Comparison of ENCODE assay signal across 35 mouse cellular contexts in the genomic region with DNA sequence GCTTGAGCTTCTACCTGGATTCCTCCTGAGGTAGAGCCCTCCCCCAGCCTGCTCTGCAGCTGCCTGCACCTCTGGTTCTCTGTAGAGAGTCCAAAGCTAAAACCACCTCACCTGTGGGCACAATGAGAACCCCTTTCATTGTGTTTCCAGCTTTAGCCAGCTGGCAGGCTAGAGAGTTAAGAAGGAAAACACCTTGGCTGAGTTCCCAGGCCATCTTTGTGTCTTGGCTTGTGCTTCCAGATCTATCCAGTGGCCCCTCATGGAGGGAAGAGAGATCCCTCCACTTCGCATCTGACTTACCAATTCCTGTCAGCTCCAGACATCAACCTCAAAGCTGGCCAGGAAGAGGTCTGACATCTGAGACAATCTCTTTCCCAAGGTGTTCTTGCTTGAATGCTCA. TPM values are rescaled to one million over a fixed set of nuclear protein-coding genes. Genes with fewer than 3 reads are reported as not detected.
DNase-seq lines count a peak whose midpoint lies in the region; ATAC-seq and TF ChIP-seq lines count a peak whose summit lies in the region.
"Had no signal": no experiment of that assay in that cellular context is flagged by ENCODE, and none has a peak within 500 bp of the region (broad histone marks: within the 10 kb centered on the region; RNA-seq: fewer than 3 reads in every experiment).

No protein-coding gene starts in this region.

- intact Hi-C loops in left cerebral cortex, postnatal 4 days (cut with DNase I) = no loop called here
- intact Hi-C loops in left cerebral cortex, postnatal 25 days (cut with DNase I) = no loop called here

- ATAC-seq in hindbrain, postnatal 0 days = no peak
- ATAC-seq in hindbrain, embryonic 14.5 days (ENCODE audit: low FRiP score) = no peak
- ATAC-seq in lung, postnatal 0 days = no peak
- ATAC-seq in megakaryocyte-erythroid progenitor cell, adult 5-6 weeks (replicated peaks; ENCODE audit: low FRiP score, low TSS enrichment, poor library complexity, severe bottlenecking) = no peak
- ATAC-seq: CD4-positive, CD25-positive, alpha-beta regulatory T cell, adult 4 months; forebrain, embryonic 14.5 days; forebrain, postnatal 0 days had no signal

- no peaks in the 10 kb centered on the region for H3K36me3 ChIP-seq in hindbrain, postnatal 0 days (ENCODE audit: insufficient read depth, low read length)
- no peaks in the 10 kb centered on the region for H3K36me3 ChIP-seq in hindbrain, embryonic 14.5 days (replicated peaks; ENCODE audit: control insufficient read depth, insufficient read depth)
- H3K36me3 ChIP-seq in lung, postnatal 0 days (ENCODE audit: insufficient read depth, low read length) = no peaks in the 10 kb centered on the region
- H3K36me3 ChIP-seq: embryonic facial prominence, embryonic 12.5 days; embryonic facial prominence, embryonic 15.5 days; hindbrain, embryonic 15.5 days had no signal

- WGBS in hindbrain, postnatal 0 days = 60% methylated on average over 1 of the region's 1 CpGs
- WGBS in hindbrain, embryonic 14.5 days = 70% methylated on average over 1 of the region's 1 CpGs
- 71% methylated on average over 1 of the region's 1 CpGs for whole genome bisulfite sequencing in lung, postnatal 0 days

- no peak overlapping the region for H3K27ac ChIP-seq in hindbrain, postnatal 0 days
- H3K27ac ChIP-seq in hindbrain, embryonic 14.5 days = no peak overlapping the region
- no peak overlapping the region for H3K27ac ChIP-seq in lung, postnatal 0 days (ENCODE audit: low read length)
- H3K27ac ChIP-seq: embryonic facial prominence, embryonic 12.5 days; gastrocnemius, adult 2 months; hindbrain, embryonic 15.5 days had no signal

- no peak overlapping the region for H3K4me3 ChIP-seq in hindbrain, postnatal 0 days (ENCODE audit: low read length)
- no peak overlapping the region for H3K4me3 ChIP-seq in hindbrain, embryonic 14.5 days (replicated peaks; ENCODE audit: low read length)
- H3K4me3 ChIP-seq in lung, postnatal 0 days (ENCODE audit: low read depth, low read length) = no peak overlapping the region
- H3K4me3 ChIP-seq: embryonic facial prominence, embryonic 12.5 days; embryonic facial prominence, embryonic 15.5 days; gastrocnemius, adult 2 months; hindbrain, embryonic 15.5 days had no signal

- TF ChIP-seq EP300 in lung, postnatal 0 days (IDR thresholded peaks at IDR 0.05) = no peak

- 0 out of 2 replicates have a peak, but pooled peaks cover 7% of the 10 kb centered on the region for H3K4me1 ChIP-seq in hindbrain, postnatal 0 days (ENCODE audit: insufficient read depth, low read length)
- peaks cover 8% of the 10 kb centered on the region for H3K4me1 ChIP-seq in hindbrain, embryonic 14.5 days (replicated peaks; ENCODE audit: control insufficient read depth, insufficient read depth, low read length)
- H3K4me1 ChIP-seq in lung, postnatal 0 days (ENCODE audit: insufficient read depth, low read depth, low read length) = no peaks in the 10 kb centered on the region; the same call in 1 of the 2 replicates

- H3K9me3 ChIP-seq in hindbrain, postnatal 0 days (ENCODE audit: low read length) = no peaks in the 10 kb centered on the region
- no peaks in the 10 kb centered on the region for H3K9me3 ChIP-seq in hindbrain, embryonic 14.5 days (ENCODE audit: control insufficient read depth, low read length)
- no peaks in the 10 kb centered on the region for H3K9me3 ChIP-seq in lung, postnatal 0 days (ENCODE audit: low read length)
- H3K9me3 ChIP-seq: embryonic facial prominence, embryonic 12.5 days; embryonic facial prominence, embryonic 15.5 days; hindbrain, embryonic 15.5 days had no signal

- TF ChIP-seq POLR2A in brain, embryonic 14.5 days (IDR thresholded peaks at IDR 0.05; ENCODE audit: borderline replicate concordance, extremely low read depth, insufficient read depth, insufficient read length, poor library complexity, severe bottlenecking) = no peak

- no peak for TF ChIP-seq CTCF in hindbrain, postnatal 0 days (IDR thresholded peaks at IDR 0.05; ENCODE audit: low read depth)
- no peak for TF ChIP-seq CTCF in lung, postnatal 0 days (IDR thresholded peaks at IDR 0.05)
- TF ChIP-seq CTCF in brain, embryonic 14.5 days (IDR thresholded peaks at IDR 0.05; ENCODE audit: borderline replicate concordance, extremely low read depth, insufficient read depth, insufficient read length) = no peak

- no peak overlapping the region for H3K9ac ChIP-seq in hindbrain, postnatal 0 days (replicated peaks; ENCODE audit: low read length)
- H3K9ac ChIP-seq in hindbrain, embryonic 14.5 days = no peak overlapping the region
- no peak overlapping the region for H3K9ac ChIP-seq in lung, postnatal 0 days (replicated peaks; ENCODE audit: low read depth)
- H3K9ac ChIP-seq: embryonic facial prominence, embryonic 12.5 days; embryonic facial prominence, embryonic 15.5 days; forebrain, postnatal 0 days; hindbrain, embryonic 15.5 days had no signal

- peak; percentile 56 for DNase-seq in hindbrain, postnatal 0 days (ENCODE audit: low spot score)
- DNase-seq in hindbrain, embryonic 14.5 days (ENCODE audit: low spot score) = no peak
- peak; percentile 35 for DNase-seq in left cerebral cortex, postnatal 4 days
- no peak for DNase-seq in left cerebral cortex, postnatal 25 days (ENCODE audit: low spot score in 2 of 2)
- DNase-seq in lung, postnatal 0 days (ENCODE audit: low spot score) = peak; percentile 16
- DNase-seq in lung, postnatal 4 days = no peak
- peak; percentile 11 for DNase-seq in brain, embryonic 14.5 days (ENCODE audit: low read depth)
- DNase-seq: adrenal gland, adult 2 months; adrenal gland, postnatal 14 days; cerebellum, adult 18-20 months; cerebellum, adult 9-10 months; cerebellum, postnatal 25 days; forebrain, postnatal 0 days; gastrocnemius, adult 2 months; gastrocnemius, postnatal 14 days; heart, adult 11 months; heart, postnatal 36 days had no signal

- no peaks in the 10 kb centered on the region for H3K27me3 ChIP-seq in hindbrain, postnatal 0 days (ENCODE audit: insufficient read depth, low read length)
- no peaks in the 10 kb centered on the region for H3K27me3 ChIP-seq in hindbrain, embryonic 14.5 days (ENCODE audit: control insufficient read depth, insufficient read depth, low read length)
- H3K27me3 ChIP-seq in lung, postnatal 0 days (replicated peaks; ENCODE audit: insufficient read depth, low read length) = no peaks in the 10 kb centered on the region; the same call in 1 of the 2 replicates

- H3K4me2 ChIP-seq in hindbrain, postnatal 0 days (ENCODE audit: low read depth, low read length) = no peak overlapping the region
- H3K4me2 ChIP-seq in hindbrain, embryonic 14.5 days (replicated peaks) = no peak overlapping the region
- no peak overlapping the region for H3K4me2 ChIP-seq in lung, postnatal 0 days (replicated peaks; ENCODE audit: low read depth, low read length)
- H3K4me2 ChIP-seq: embryonic facial prominence, embryonic 12.5 days; embryonic facial prominence, embryonic 15.5 days; heart, embryonic 11.5 days; hindbrain, embryonic 15.5 days had no signal

RNA-seq across cellular contexts. Expression of gene Prss42, which starts 19.9 kb away (rescaled TPM):
- total RNA-seq in hindbrain, postnatal 0 days (2014; rRNA removed) = not detected in 2 replicates
- not detected in 2 replicates for polyA plus RNA-seq in hindbrain, postnatal 0 days (2015; fragmentation: Nextera tagmentation; extraction: Ambion mirVana)
- polyA plus RNA-seq in hindbrain, embryonic 14.5 days (2014; fragmentation: Nextera tagmentation; extraction: Ambion mirVana) = not detected in 2 replicates
- total RNA-seq in left cerebral cortex, postnatal 4 days (2021) = not detected
- total RNA-seq in left cerebral cortex, postnatal 25 days (2021) = not detected
- polyA plus RNA-seq in lung, postnatal 0 days (2015; fragmentation: Nextera tagmentation; extraction: Ambion mirVana) = not detected in 2 replicates
- polyA plus RNA-seq in brain, embryonic 14.5 days (2012; rRNA removed) = not detected in 2 replicates
- not detected in 2 replicates for total RNA-seq in megakaryocyte-erythroid progenitor cell, adult 5-6 weeks (2014; fragmentation: Nextera tagmentation)
- total RNA-seq in megakaryocyte-erythroid progenitor cell, adult 5-6 weeks (2017) = not detected in 2 replicates
- total RNA-seq: adrenal gland, adult 2 months; adrenal gland, postnatal 14 days; adrenal gland, postnatal 4 days; common myeloid progenitor, adult 5-6 weeks; forebrain, postnatal 0 days; gastrocnemius, adult 2 months; gastrocnemius, postnatal 14 days; gastrocnemius, postnatal 4 days; heart, adult 8-10 months; heart, postnatal 36 days; MEL had no signal
- polyA plus RNA-seq: adrenal gland, adult 2 months; C2C12; CD4-positive, CD25-positive, alpha-beta regulatory T cell, adult 4 months; embryonic facial prominence, embryonic 12.5 days; embryonic facial prominence, embryonic 15.5 days; forebrain, embryonic 11.5 days; forebrain, embryonic 14.5 days; forebrain, postnatal 0 days; frontal cortex, adult 2 months; heart, embryonic 11.5 days; heart, embryonic 14.5 days; heart, postnatal 0 days; hindbrain, embryonic 11.5 days; hindbrain, embryonic 15.5 days had no signal

RNA-seq across cellular contexts. Expression of gene Pth1r, which starts 31.2 kb away (rescaled TPM):
- 27.7 and 29.2 TPM in 2 replicates for total RNA-seq in hindbrain, postnatal 0 days (2014; rRNA removed)
- 11.7 and 12.5 TPM in 2 replicates for polyA plus RNA-seq in hindbrain, postnatal 0 days (2015; fragmentation: Nextera tagmentation; extraction: Ambion mirVana)
- polyA plus RNA-seq in hindbrain, embryonic 14.5 days (2014; fragmentation: Nextera tagmentation; extraction: Ambion mirVana) = 10.1 and 12.8 TPM in 2 replicates
- 10 to 100 TPM; 11.2 to 11.6 TPM for total RNA-seq in left cerebral cortex, postnatal 4 days (2021)
- 1 to 10 TPM; 5.5 to 5.9 TPM for total RNA-seq in left cerebral cortex, postnatal 25 days (2021)
- 19.4 and 24.4 TPM in 2 replicates for polyA plus RNA-seq in lung, postnatal 0 days (2015; fragmentation: Nextera tagmentation; extraction: Ambion mirVana)
- polyA plus RNA-seq in brain, embryonic 14.5 days (2012; rRNA removed) = 18.0 and 24.2 TPM in 2 replicates
- not detected in 2 replicates for total RNA-seq in megakaryocyte-erythroid progenitor cell, adult 5-6 weeks (2014; fragmentation: Nextera tagmentation)
- total RNA-seq in megakaryocyte-erythroid progenitor cell, adult 5-6 weeks (2017) = not detected in 2 replicates
- polyA plus RNA-seq: CD4-positive, CD25-positive, alpha-beta regulatory T cell, adult 4 months had no signal

RNA-seq across cellular contexts. Expression of gene Prss44, which starts 35.7 kb away (rescaled TPM):
- total RNA-seq in hindbrain, postnatal 0 days (2014; rRNA removed) = 0.10 TPM in 1 of 2 replicates, not detected in the other
- not detected in 2 replicates for polyA plus RNA-seq in hindbrain, postnatal 0 days (2015; fragmentation: Nextera tagmentation; extraction: Ambion mirVana)
- not detected in 2 replicates for polyA plus RNA-seq in hindbrain, embryonic 14.5 days (2014; fragmentation: Nextera tagmentation; extraction: Ambion mirVana)
- not detected for total RNA-seq in left cerebral cortex, postnatal 4 days (2021)
- total RNA-seq in left cerebral cortex, postnatal 25 days (2021) = not detected
- not detected in 2 replicates for polyA plus RNA-seq in lung, postnatal 0 days (2015; fragmentation: Nextera tagmentation; extraction: Ambion mirVana)
- polyA plus RNA-seq in brain, embryonic 14.5 days (2012; rRNA removed) = not detected in 2 replicates
- not detected in 2 replicates for total RNA-seq in megakaryocyte-erythroid progenitor cell, adult 5-6 weeks (2014; fragmentation: Nextera tagmentation)
- not detected in 2 replicates for total RNA-seq in megakaryocyte-erythroid progenitor cell, adult 5-6 weeks (2017)
- total RNA-seq: adrenal gland, adult 2 months; adrenal gland, postnatal 14 days; adrenal gland, postnatal 4 days; common myeloid progenitor, adult 5-6 weeks; forebrain, postnatal 0 days; gastrocnemius, adult 2 months; gastrocnemius, postnatal 14 days; gastrocnemius, postnatal 4 days; heart, adult 8-10 months; heart, postnatal 36 days; MEL had no signal
- polyA plus RNA-seq: adrenal gland, adult 2 months; C2C12; CD4-positive, CD25-positive, alpha-beta regulatory T cell, adult 4 months; embryonic facial prominence, embryonic 12.5 days; embryonic facial prominence, embryonic 15.5 days; forebrain, embryonic 11.5 days; forebrain, embryonic 14.5 days; forebrain, postnatal 0 days; frontal cortex, adult 2 months; heart, embryonic 11.5 days; heart, embryonic 14.5 days; heart, postnatal 0 days; hindbrain, embryonic 11.5 days; hindbrain, embryonic 15.5 days had no signal

RNA-seq across cellular contexts. Expression of gene Myl3, which starts 36.4 kb away (rescaled TPM):
- total RNA-seq in hindbrain, postnatal 0 days (2014; rRNA removed) = 0.72 TPM in 1 of 2 replicates, not detected in the other
- polyA plus RNA-seq in hindbrain, postnatal 0 days (2015; fragmentation: Nextera tagmentation; extraction: Ambion mirVana) = 0.65 and 0.89 TPM in 2 replicates
- polyA plus RNA-seq in hindbrain, embryonic 14.5 days (2014; fragmentation: Nextera tagmentation; extraction: Ambion mirVana) = 0.26 and 0.43 TPM in 2 replicates
- total RNA-seq in left cerebral cortex, postnatal 4 days (2021) = 1 to 10 TPM in 1 of 2 experiments, under 1 TPM in 1; 0.87 to 1.1 TPM
- not detected for total RNA-seq in left cerebral cortex, postnatal 25 days (2021)
- 10.4 and 13.8 TPM in 2 replicates for polyA plus RNA-seq in lung, postnatal 0 days (2015; fragmentation: Nextera tagmentation; extraction: Ambion mirVana)
- polyA plus RNA-seq in brain, embryonic 14.5 days (2012; rRNA removed) = 0.30 and 0.37 TPM in 2 replicates
- total RNA-seq in megakaryocyte-erythroid progenitor cell, adult 5-6 weeks (2014; fragmentation: Nextera tagmentation) = not detected in 2 replicates
- not detected in 2 replicates for total RNA-seq in megakaryocyte-erythroid progenitor cell, adult 5-6 weeks (2017)
- total RNA-seq: common myeloid progenitor, adult 5-6 weeks; MEL had no signal
- polyA plus RNA-seq: adrenal gland, adult 2 months; C2C12; CD4-positive, CD25-positive, alpha-beta regulatory T cell, adult 4 months; forebrain, embryonic 11.5 days had no signal

RNA-seq across cellular contexts. Expression of gene Prss43, which starts 48.4 kb away (rescaled TPM):
- total RNA-seq in hindbrain, postnatal 0 days (2014; rRNA removed) = not detected in 2 replicates
- polyA plus RNA-seq in hindbrain, postnatal 0 days (2015; fragmentation: Nextera tagmentation; extraction: Ambion mirVana) = 0.21 and 0.32 TPM in 2 replicates
- polyA plus RNA-seq in hindbrain, embryonic 14.5 days (2014; fragmentation: Nextera tagmentation; extraction: Ambion mirVana) = not detected in 2 replicates
- total RNA-seq in left cerebral cortex, postnatal 4 days (2021) = not detected
- under 1 TPM in 1 of 2 experiments, not detected in 1; 0.14 TPM for total RNA-seq in left cerebral cortex, postnatal 25 days (2021)
- not detected in 2 replicates for polyA plus RNA-seq in lung, postnatal 0 days (2015; fragmentation: Nextera tagmentation; extraction: Ambion mirVana)
- polyA plus RNA-seq in brain, embryonic 14.5 days (2012; rRNA removed) = not detected in 2 replicates
- total RNA-seq in megakaryocyte-erythroid progenitor cell, adult 5-6 weeks (2014; fragmentation: Nextera tagmentation) = not detected in 2 replicates
- total RNA-seq in megakaryocyte-erythroid progenitor cell, adult 5-6 weeks (2017) = not detected in 2 replicates
- total RNA-seq: adrenal gland, adult 2 months; adrenal gland, postnatal 14 days; adrenal gland, postnatal 4 days; common myeloid progenitor, adult 5-6 weeks; forebrain, postnatal 0 days; gastrocnemius, adult 2 months; gastrocnemius, postnatal 14 days; gastrocnemius, postnatal 4 days; heart, adult 8-10 months; heart, postnatal 36 days; MEL had no signal
- polyA plus RNA-seq: adrenal gland, adult 2 months; C2C12; CD4-positive, CD25-positive, alpha-beta regulatory T cell, adult 4 months; embryonic facial prominence, embryonic 12.5 days; embryonic facial prominence, embryonic 15.5 days; forebrain, embryonic 11.5 days; forebrain, embryonic 14.5 days; forebrain, postnatal 0 days; heart, embryonic 11.5 days; heart, embryonic 14.5 days; hindbrain, embryonic 11.5 days; hindbrain, embryonic 15.5 days had no signal

Comparison
In these comparisons a context has a peak if more than half of its experiments do, and no peak if none do; other contexts are left out.
1. DNase-seq: peak in hindbrain, postnatal 0 days (single experiment), left cerebral cortex, postnatal 4 days (single experiment), lung, postnatal 0 days (single experiment) and brain, embryonic 14.5 days (single experiment); none in hindbrain, embryonic 14.5 days (single experiment), left cerebral cortex, postnatal 25 days (0 of 2) and lung, postnatal 4 days (0 of 2).
2. RNA of gene Pth1r, which starts 31.2 kb away (total RNA-seq): 27.7 to 29.2 TPM in hindbrain, postnatal 0 days, 11.2 to 11.6 TPM in left cerebral cortex, postnatal 4 days and 5.5 to 5.9 TPM in left cerebral cortex, postnatal 25 days; not detected in megakaryocyte-erythroid progenitor cell, adult 5-6 weeks; every median in the first group is over 4 times any median in the second.